Mouse (Mus musculus) monocyte, adult 2 months (primary cell): Measurements from ENCODE around the gene Gm28553.
"Not testable (repeated sequence)": the region's sequence is repeated elsewhere in the genome, so short reads cannot be mapped to it uniquely, and the experiment has no call there.

ENCODE experiments used
- DNase-seq, 2 experiments: peaks; one replicate each; pipeline ENCODE4 v3.0.0; 2022; ENCODE audit warnings: low spot score in 2 of 2, low read depth in 1 of 2

Gm28553 gene

DNA sequence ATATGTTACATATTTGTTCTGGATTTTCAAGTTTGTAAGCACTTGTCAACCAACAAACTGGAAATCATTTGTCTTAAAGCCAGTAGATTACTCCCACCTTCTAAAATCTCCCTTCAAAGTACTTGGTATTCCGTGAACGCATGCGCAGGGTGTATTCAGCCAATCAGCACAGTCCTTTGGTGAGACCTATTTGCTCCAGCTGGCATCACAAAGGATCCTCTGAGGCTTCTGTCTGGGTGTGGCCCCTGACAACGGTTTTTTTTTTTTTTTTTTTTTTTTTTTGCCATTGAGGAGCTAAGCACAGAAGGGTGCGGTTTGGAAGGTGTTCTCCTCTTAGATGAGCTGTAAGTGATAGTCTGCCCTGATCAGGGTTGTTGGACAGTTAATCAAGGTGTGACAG, at the start of gene Gm28553:
Gene Gm28553, plus strand, starts transcription at position 301 of the 400 bp plus-strand sequence.
- not testable (repeated sequence) for DNase-seq
